Comparison of ENCODE assay signal across 9 mouse cellular contexts in genomic region chr3:88603714-88604161, GRCm38 (mm10). TPM values are rescaled to one million over a fixed set of nuclear protein-coding genes. Genes with fewer than 3 reads are reported as not detected.
DNase-seq lines count a peak whose midpoint lies in the region; ATAC-seq and TF ChIP-seq lines count a peak whose summit lies in the region.
"Had no signal": no experiment of that assay in that cellular context is flagged by ENCODE, and none has a peak within 500 bp of the region (broad histone marks: within the 10 kb centered on the region; RNA-seq: fewer than 3 reads in every experiment).

No protein-coding gene starts in this region.

- no peaks in the 10 kb centered on the region for H3K4me1 ChIP-seq in embryonic fibroblast, embryonic 13.5 days (ENCODE audit: control insufficient read depth, insufficient read depth, low read length)
- H3K4me1 ChIP-seq in liver, embryonic 14.5 days (replicated peaks; ENCODE audit: control insufficient read depth in 2 of 2, insufficient read depth in 2 of 2, low read length in 1 of 2) = peaks cover 0 to 4% of the 10 kb centered on the region in 2 experiments; a peak in 2 of 4 replicates

- H3K27ac ChIP-seq in embryonic fibroblast, embryonic 13.5 days (ENCODE audit: insufficient read depth, low read length) = no peak overlapping the region
- no peak overlapping the region for H3K27ac ChIP-seq in liver, embryonic 14.5 days
- H3K27ac ChIP-seq: hindbrain, embryonic 15.5 days had no signal

- no peaks in the 10 kb centered on the region for H3K36me3 ChIP-seq in liver, embryonic 14.5 days (replicated peaks; ENCODE audit: control insufficient read depth, insufficient read depth, low read depth)
- H3K36me3 ChIP-seq: hindbrain, embryonic 15.5 days had no signal

- no peak overlapping the region for H3K9ac ChIP-seq in liver, embryonic 14.5 days (replicated peaks)
- H3K9ac ChIP-seq: hindbrain, embryonic 15.5 days had no signal

- no peak overlapping the region for H3K4me3 ChIP-seq in embryonic fibroblast, embryonic 13.5 days (ENCODE audit: insufficient read depth, low read length)
- no peak overlapping the region for H3K4me3 ChIP-seq in liver, embryonic 14.5 days (ENCODE audit: insufficient read depth in 1 of 2, low read depth in 2 of 2, low read length in 2 of 2)
- H3K4me3 ChIP-seq: hindbrain, embryonic 15.5 days had no signal

- H3K27me3 ChIP-seq in liver, embryonic 14.5 days (ENCODE audit: control insufficient read depth, insufficient read depth, low read length) = no peaks in the 10 kb centered on the region
- H3K27me3 ChIP-seq: hindbrain, embryonic 15.5 days had no signal

- peak; percentile 32; the same call in 1 of the 2 replicates for ATAC-seq in liver, embryonic 14.5 days (ENCODE audit: insufficient read depth)
- no peak for ATAC-seq in activated CD4-positive, CD25-positive, alpha-beta regulatory T cell, adult 4 months

- TF ChIP-seq POLR2A in embryonic fibroblast, embryonic 13.5 days (IDR thresholded peaks at IDR 0.05; ENCODE audit: low read depth, low read length) = no peak

- no peaks in the 10 kb centered on the region for H3K9me3 ChIP-seq in liver, embryonic 14.5 days (ENCODE audit: control insufficient read depth, low read length)
- H3K9me3 ChIP-seq: hindbrain, embryonic 15.5 days had no signal

- TF ChIP-seq CTCF in embryonic fibroblast, embryonic 13.5 days (IDR thresholded peaks at IDR 0.05; ENCODE audit: borderline replicate concordance, insufficient read depth, low read length) = peak; percentile 42; the same call in 1 of the 2 replicates
- peak; percentile 83 for TF ChIP-seq CTCF in liver, embryonic 14.5 days (IDR thresholded peaks at IDR 0.05; ENCODE audit: low read depth)

- no peak overlapping the region for H3K4me2 ChIP-seq in liver, embryonic 14.5 days (ENCODE audit: low read depth)
- H3K4me2 ChIP-seq: hindbrain, embryonic 15.5 days had no signal

- peak; percentile 54 to 62 for DNase-seq in urinary bladder, adult 18-20 months (ENCODE audit: low spot score in 2 of 2)
- DNase-seq in urinary bladder, postnatal 10 days (ENCODE audit: low spot score) = no peak
- peak; percentile 88 for DNase-seq in adrenal gland, postnatal 10 days
- peak; percentile 86 for DNase-seq in induced T-regulatory cell, adult 2 months (ENCODE audit: low read depth)
- DNase-seq in liver, embryonic 14.5 days (ENCODE audit: low read depth in 3 of 3, low spot score in 3 of 3) = peak in 2 of 3 experiments; percentile 44 to 49
- DNase-seq in spleen, adult 12 weeks (ENCODE audit: low spot score) = peak; percentile 55

- WGBS in liver, embryonic 14.5 days (ENCODE audit: insufficient replicate concordance) = 13% methylated on average over 6 of the region's 6 CpGs

- no peak for TF ChIP-seq EP300 in liver, embryonic 14.5 days (IDR thresholded peaks at IDR 0.05; ENCODE audit: low read depth)

RNA-seq across cellular contexts. Expression of gene Arhgef2, which starts 2.0 kb away (rescaled TPM):
- 10 to 100 TPM; 51.4 to 71.5 TPM for total RNA-seq in adrenal gland, postnatal 10 days (2021)
- 174 and 210 TPM in 2 replicates for polyA plus RNA-seq in embryonic fibroblast, embryonic 13.5 days (2011; ENCODE audit: insufficient read length, low read depth, missing spikeins)
- polyA plus RNA-seq in liver, embryonic 14.5 days (2012; rRNA removed) = 8.5 and 8.9 TPM in 2 replicates
- 10.1 and 11.5 TPM in 2 replicates for polyA plus RNA-seq in liver, embryonic 14.5 days (2014; fragmentation: Nextera tagmentation; extraction: Ambion mirVana)
- 10 to 100 TPM; 45.7 to 54.0 TPM for polyA plus RNA-seq in activated CD4-positive, CD25-positive, alpha-beta regulatory T cell, adult 4 months (2017; shearing (Covaris generic))

RNA-seq across cellular contexts. Expression of gene Ssr2, which starts 28.1 kb away (rescaled TPM):
- total RNA-seq in adrenal gland, postnatal 10 days (2021) = 100 to 1,000 TPM; 221 to 247 TPM
- polyA plus RNA-seq in embryonic fibroblast, embryonic 13.5 days (2011; ENCODE audit: insufficient read length, low read depth, missing spikeins) = 218 and 298 TPM in 2 replicates
- 165 and 230 TPM in 2 replicates for polyA plus RNA-seq in liver, embryonic 14.5 days (2012; rRNA removed)
- polyA plus RNA-seq in liver, embryonic 14.5 days (2014; fragmentation: Nextera tagmentation; extraction: Ambion mirVana) = 168 and 173 TPM in 2 replicates
- 100 to 1,000 TPM; 163 to 193 TPM for polyA plus RNA-seq in activated CD4-positive, CD25-positive, alpha-beta regulatory T cell, adult 4 months (2017; shearing (Covaris generic))

RNA-seq across cellular contexts. Expression of gene Rxfp4, which starts 49.2 kb away (rescaled TPM):
- total RNA-seq in adrenal gland, postnatal 10 days (2021) = not detected
- not detected in 2 replicates for polyA plus RNA-seq in embryonic fibroblast, embryonic 13.5 days (2011; ENCODE audit: insufficient read length, low read depth, missing spikeins)
- not detected in 2 replicates for polyA plus RNA-seq in liver, embryonic 14.5 days (2012; rRNA removed)
- not detected in 2 replicates for polyA plus RNA-seq in liver, embryonic 14.5 days (2014; fragmentation: Nextera tagmentation; extraction: Ambion mirVana)
- polyA plus RNA-seq in activated CD4-positive, CD25-positive, alpha-beta regulatory T cell, adult 4 months (2017; shearing (Covaris generic)) = not detected
- polyA plus RNA-seq: hindbrain, embryonic 15.5 days had no signal

RNA-seq across cellular contexts. Expression of gene Ubqln4, which starts 50.2 kb away (rescaled TPM):
- 10 to 100 TPM; 63.9 to 73.1 TPM for total RNA-seq in adrenal gland, postnatal 10 days (2021)
- 38.5 and 50.4 TPM in 2 replicates for polyA plus RNA-seq in embryonic fibroblast, embryonic 13.5 days (2011; ENCODE audit: insufficient read length, low read depth, missing spikeins)
- 22.7 and 27.2 TPM in 2 replicates for polyA plus RNA-seq in liver, embryonic 14.5 days (2012; rRNA removed)
- polyA plus RNA-seq in liver, embryonic 14.5 days (2014; fragmentation: Nextera tagmentation; extraction: Ambion mirVana) = 17.9 and 20.9 TPM in 2 replicates
- polyA plus RNA-seq in activated CD4-positive, CD25-positive, alpha-beta regulatory T cell, adult 4 months (2017; shearing (Covaris generic)) = 10 to 100 TPM; 10.9 to 14.0 TPM

RNA-seq across cellular contexts. Expression of gene Lamtor2, which starts 50.9 kb away (rescaled TPM):
- 100 to 1,000 TPM; 131 to 132 TPM for total RNA-seq in adrenal gland, postnatal 10 days (2021)
- polyA plus RNA-seq in embryonic fibroblast, embryonic 13.5 days (2011; ENCODE audit: insufficient read length, low read depth, missing spikeins) = 74.4 and 81.1 TPM in 2 replicates
- 63.1 and 73.1 TPM in 2 replicates for polyA plus RNA-seq in liver, embryonic 14.5 days (2012; rRNA removed)
- 60.5 and 62.0 TPM in 2 replicates for polyA plus RNA-seq in liver, embryonic 14.5 days (2014; fragmentation: Nextera tagmentation; extraction: Ambion mirVana)
- 100 to 1,000 TPM; 132 to 197 TPM for polyA plus RNA-seq in activated CD4-positive, CD25-positive, alpha-beta regulatory T cell, adult 4 months (2017; shearing (Covaris generic))
